Mouse (Mus musculus) T-cell, adult 2 months (primary cell): ENCODE data around the gene Gcn1l1.

Source experiments
- DNase-seq: peaks from one replicate; pipeline ENCODE4 v3.0.0; 2022; ENCODE audit warnings: low spot score

The Gcn1l1 gene

GRCm38 (mm10) chr5:115534856-115535255 lies 30.2 kb upstream of the Gcn1l1 start:
- DNase-seq: peak; percentile 57

GRCm38 (mm10) chr5:115535635-115536034 lies 29.4 kb upstream of the Gcn1l1 start:
- DNase-seq: no peak

- DNase-seq: no peak
These were observed 26.9 kb upstream of the Gcn1l1 start for GRCm38 (mm10) chr5:115538017-115538692.

- DNase-seq: peak; percentile 86
These were observed 26.4 kb upstream of the Gcn1l1 start for GRCm38 (mm10) chr5:115538693-115539043.

DNA sequence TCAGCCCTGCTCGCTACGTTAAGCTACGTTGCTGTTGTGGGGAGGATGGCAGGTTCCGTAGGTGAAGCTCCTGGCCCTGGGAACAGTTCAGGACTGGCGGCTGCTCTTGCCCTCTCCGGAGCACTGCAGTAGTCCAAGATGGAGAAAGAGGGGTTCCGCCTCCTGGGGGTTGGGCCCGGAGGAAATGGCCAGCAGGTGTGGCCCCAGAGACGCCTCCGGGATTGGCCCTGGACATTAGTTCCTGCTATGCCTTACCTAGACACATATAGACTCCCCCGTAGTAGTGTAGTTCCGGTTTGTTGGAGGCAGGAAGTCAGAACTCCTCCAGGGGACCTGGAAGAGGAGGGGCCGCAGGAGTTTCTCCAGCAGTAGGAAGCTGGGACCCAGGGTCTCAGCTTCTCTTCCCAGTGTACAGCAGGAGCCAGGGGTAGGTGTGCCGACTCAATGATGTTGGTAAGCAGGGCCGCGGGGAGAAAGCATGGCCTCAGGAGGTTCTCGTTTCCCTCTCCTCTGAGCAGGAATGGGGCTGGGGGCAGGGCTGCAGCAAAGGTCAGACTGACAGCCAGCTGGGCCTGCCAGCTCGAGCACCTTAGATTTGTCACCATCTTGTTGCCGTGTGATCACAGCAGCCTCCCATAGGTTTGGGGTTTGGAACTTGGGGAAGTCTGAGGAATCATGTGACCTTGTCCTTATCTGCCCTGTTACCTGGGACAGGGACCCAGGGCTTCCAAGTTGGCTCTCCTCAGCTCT lies 22.2 kb upstream of the Gcn1l1 start:
- no peak for DNase-seq

GRCm38 (mm10) chr5:115543509-115544253 lies 21.4 kb upstream of the Gcn1l1 start:
- no peak for DNase-seq

GRCm38 (mm10) chr5:115544655-115545185 lies 20.3 kb upstream of the Gcn1l1 start:
- no peak for DNase-seq

GRCm38 (mm10) chr5:115545636-115546035 lies 19.4 kb upstream of the Gcn1l1 start:
- no peak for DNase-seq

- no peak for DNase-seq
These were observed 18.5 kb upstream of the Gcn1l1 start for GRCm38 (mm10) chr5:115546536-115546935.

- no peak for DNase-seq
These were observed 18.0 kb upstream of the Gcn1l1 start for GRCm38 (mm10) chr5:115547014-115547413.

GRCm38 (mm10) chr5:115547421-115547820 lies 17.6 kb upstream of the Gcn1l1 start:
- DNase-seq: no peak

DNA sequence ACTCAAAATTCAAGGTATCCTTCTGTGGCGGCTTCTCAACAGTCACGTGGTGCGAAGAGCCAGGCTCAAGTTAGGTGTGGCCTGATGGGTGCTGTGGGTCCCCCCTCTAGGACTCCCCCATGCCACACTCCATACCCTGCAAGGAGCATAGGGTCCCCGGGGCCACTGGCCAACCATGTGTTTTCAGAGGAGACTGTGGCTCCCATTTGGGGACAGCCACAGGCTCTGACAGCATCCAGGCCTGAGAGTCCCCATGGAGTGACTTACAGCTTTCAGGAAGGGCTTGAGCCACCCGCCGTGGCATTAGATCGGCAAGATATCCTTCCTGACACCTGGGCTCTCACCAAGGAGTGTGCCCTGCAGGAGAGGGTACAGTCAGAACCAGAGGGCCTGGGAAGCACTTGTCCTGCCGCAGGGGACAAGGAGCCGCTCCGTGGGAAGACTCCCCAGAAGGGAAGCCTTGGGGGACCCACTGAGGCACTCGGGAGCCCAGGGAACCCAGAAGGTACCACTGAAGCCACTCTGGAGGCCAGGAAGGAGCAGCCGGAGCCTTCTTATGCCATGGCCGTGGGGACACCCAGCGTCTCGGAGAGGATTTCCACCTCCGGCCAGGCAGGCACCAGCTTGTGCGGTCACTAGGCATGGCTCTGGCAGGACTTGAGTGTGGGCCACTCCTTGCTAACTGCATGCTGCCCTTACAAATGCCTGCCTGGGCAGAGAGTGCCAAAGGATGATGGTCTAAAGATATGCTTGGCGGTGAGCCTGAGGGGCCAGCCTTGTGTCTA lies 16.4 kb upstream of the Gcn1l1 start:
- no peak for DNase-seq

DNA sequence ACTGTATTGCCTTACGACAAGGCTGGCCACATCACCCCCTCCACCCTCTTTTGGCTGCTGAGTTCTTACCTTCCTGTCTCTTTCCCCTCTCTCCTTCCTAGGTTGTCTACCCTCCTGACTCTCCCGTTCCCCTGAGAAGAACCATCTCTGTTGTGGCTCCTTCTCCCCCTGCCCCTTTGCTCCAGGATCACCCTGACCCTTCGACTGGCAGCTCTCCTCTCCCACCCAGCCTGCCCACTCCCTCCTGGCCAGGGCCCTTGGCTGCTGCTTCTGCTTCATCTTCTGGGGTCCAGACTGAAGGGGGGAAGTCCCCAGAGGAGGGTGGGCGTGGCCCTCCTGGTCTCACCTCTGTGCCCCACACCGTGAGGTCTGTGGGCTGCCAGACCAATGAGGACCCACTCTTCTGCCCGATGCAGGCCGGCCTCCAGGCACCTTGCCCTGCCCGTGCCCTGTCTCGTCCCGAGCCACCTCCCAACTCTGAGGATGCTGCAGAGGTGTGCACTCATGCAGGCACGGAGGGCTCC lies 14.5 kb upstream of the Gcn1l1 start:
- no peak for DNase-seq

- no peak for DNase-seq
These were observed 13.7 kb upstream of the Gcn1l1 start for GRCm38 (mm10) chr5:115551386-115551785.

- DNase-seq: no peak
These were observed 13.3 kb upstream of the Gcn1l1 start for GRCm38 (mm10) chr5:115551799-115552198.

GRCm38 (mm10) chr5:115553801-115554420 lies 11.1 kb upstream of the Gcn1l1 start:
- no peak for DNase-seq

DNA sequence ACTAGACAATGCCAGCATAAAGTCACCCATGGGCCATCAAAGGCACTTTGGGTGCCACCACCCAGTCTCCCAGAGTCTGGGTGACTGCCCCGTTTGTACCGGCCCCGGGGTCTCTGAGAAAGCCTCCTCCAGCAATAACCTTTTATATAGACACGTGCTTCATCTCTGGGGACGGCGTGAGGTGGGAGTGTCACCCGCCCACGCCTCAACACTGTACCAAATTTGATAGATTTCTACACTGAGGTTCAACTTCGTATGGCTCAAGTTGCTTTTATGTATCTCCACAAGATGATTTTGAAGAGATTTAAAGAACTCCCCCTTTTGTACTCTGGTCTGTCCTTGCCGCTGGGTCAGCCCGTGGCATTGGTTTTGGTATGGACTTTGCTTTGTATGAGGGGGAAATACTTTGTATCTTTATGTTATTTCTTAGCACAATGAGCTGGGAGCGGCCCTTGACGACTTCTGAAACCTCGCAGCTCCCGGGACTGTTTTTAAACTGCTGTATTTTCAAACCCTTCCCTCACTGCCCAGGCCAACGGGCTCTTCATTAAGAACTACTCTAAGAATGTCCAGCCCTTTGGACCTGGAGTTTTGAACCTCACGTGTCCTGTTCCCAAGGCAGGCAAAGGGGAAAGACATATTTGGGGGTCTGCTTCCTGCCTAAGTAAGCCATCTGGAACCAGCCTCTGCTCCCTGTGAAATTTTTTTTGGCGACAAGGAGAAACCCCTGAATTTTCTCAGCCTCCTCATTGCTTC lies 10.3 kb upstream of the Gcn1l1 start:
- no peak for DNase-seq

- DNase-seq: peak; percentile 60
These were observed 8.8 kb upstream of the Gcn1l1 start for GRCm38 (mm10) chr5:115556217-115556616.

- no peak for DNase-seq
These were observed 6.8 kb upstream of the Gcn1l1 start for GRCm38 (mm10) chr5:115558182-115558794.
